Mouse (Mus musculus) intestine, embryonic 14.5 days (tissue): Measurements from ENCODE around the gene Cavin4. TPM values are rescaled to one million over a fixed set of nuclear protein-coding genes. Genes with fewer than 3 reads are reported as not detected.
A peak's percentile ranks its signal among the peaks of the same experiment; 100 is the strongest.

Source experiments
- ATAC-seq: fragments of 200-750 bp; cut with Nextera tagmentation; replicated peaks from 2 replicates; pipeline ENCODE4 v1.8.0; 2017; ENCODE audit warnings: low read depth, moderate number of reproducible peaks, moderate TSS enrichment, moderate library complexity; ENCODE audit not compliant: low FRiP score, low TSS enrichment
- DNase-seq: peaks from one replicate; pipeline ENCODE4 v3.0.0-alpha.2; 2018; ENCODE audit warnings: low spot score
- H3K27ac ChIP-seq: fragments of 300-500 bp; sonication (generic); 2 replicates; pipeline ENCODE4 v1.5.1; 2014; ENCODE audit warnings: low read depth, mild to moderate bottlenecking, control low read depth
- H3K27me3 ChIP-seq: fragments of 300-500 bp; sonication (generic); replicated peaks from 2 replicates; pipeline ENCODE4 v1.6.1; 2014; ENCODE audit warnings: low read length, control low read depth; ENCODE audit not compliant: control insufficient read depth, insufficient read depth
- H3K36me3 ChIP-seq: fragments of 300-500 bp; sonication (generic); 2 replicates; pipeline ENCODE4 v1.6.1; 2014; ENCODE audit warnings: low read length, control low read depth; ENCODE audit not compliant: control insufficient read depth, insufficient read depth
- H3K4me1 ChIP-seq: fragments of 300-500 bp; sonication (generic); replicated peaks from 2 replicates; pipeline ENCODE4 v1.6.1; 2014; ENCODE audit warnings: low read length, control low read depth, mixed read lengths; ENCODE audit not compliant: control insufficient read depth, insufficient read depth
- H3K4me2 ChIP-seq: fragments of 300-500 bp; sonication (generic); 2 replicates; pipeline ENCODE4 v1.6.1; 2014; ENCODE audit warnings: low read length
- H3K4me3 ChIP-seq: fragments of 300-500 bp; sonication (generic); 2 replicates; pipeline ENCODE4 v1.5.1; 2014; ENCODE audit warnings: low read depth, low read length, control low read depth, mixed read lengths
- H3K9ac ChIP-seq: fragments of 300-500 bp; sonication (generic); 2 replicates; pipeline ENCODE4 v1.6.1; 2014; ENCODE audit warnings: mild to moderate bottlenecking, low read length
- H3K9me3 ChIP-seq: fragments of 300-500 bp; sonication (generic); 2 replicates; pipeline ENCODE4 v1.6.1; 2016; ENCODE audit warnings: low read length, control low read depth; ENCODE audit not compliant: control insufficient read depth
- WGBS: fragments of 180-500 bp; shearing (Covaris S2); extraction: QIAGEN DNeasy Blood & Tissue Kit; methylation state at CpG from one replicate; pipeline ENCODE4 v1.1.7; 2014; 5-methylcytosine and 5-hydroxymethylcytosine counted together
- polyA plus RNA-seq: library from polyadenylated mRNA; unstranded; fragments of >200 nt; fragmentation: Nextera tagmentation; extraction: Ambion mirVana; gene quantifications from 2 replicates; pipeline ENCODE4 v1.2.1, GENCODE M21; 2014

Gene Cavin4
- polyA plus RNA-seq, 1 experiment from 2014 or later, result 0.89 TPM

DNA sequence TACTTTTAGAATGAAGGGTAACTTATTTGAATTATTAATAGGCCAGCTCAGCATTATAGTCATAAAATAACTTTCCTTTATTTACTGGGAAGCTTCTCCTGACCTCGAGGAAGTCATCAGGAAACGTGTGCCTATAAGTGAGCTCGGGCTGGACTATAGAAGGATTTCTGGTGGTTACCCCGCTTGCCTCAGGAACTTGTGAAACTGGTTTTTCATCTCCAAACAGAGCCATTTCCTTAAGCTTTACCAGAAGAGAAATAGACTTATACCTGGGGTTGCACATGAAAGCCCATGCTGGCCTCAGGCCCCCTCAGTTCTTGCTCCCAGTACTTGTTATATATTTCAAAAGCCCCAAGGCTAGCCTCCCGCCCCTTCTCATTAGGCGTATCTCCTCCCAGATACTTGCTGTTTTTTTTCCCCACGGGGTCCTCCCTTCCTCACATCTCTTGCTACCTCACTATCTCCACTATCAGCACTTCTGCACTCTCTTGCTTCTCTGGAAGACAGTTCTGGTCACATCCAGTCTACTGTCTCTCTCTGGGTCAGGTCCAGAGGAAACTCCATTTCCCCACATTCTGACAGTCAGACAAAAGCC is 21.4 kb downstream of the Cavin4 start:
- Histone ChIP-seq H3K27ac (no peak overlapping the region), H3K4me1 (peaks cover 4% of the 10 kb centered on the region; the same call in 1 of the 2 replicates), H3K4me2 (no peak overlapping the region), H3K27me3 (no peaks in the 10 kb centered on the region), H3K36me3 (no peaks in the 10 kb centered on the region), H3K9me3 (no peaks in the 10 kb centered on the region), H3K9ac (no peak overlapping the region), H3K4me3 (no peak overlapping the region)
- DNase-seq (no peak), ATAC-seq (no peak)
- WGBS, result 65% methylated on average over 7 of the region's 7 CpGs

DNA sequence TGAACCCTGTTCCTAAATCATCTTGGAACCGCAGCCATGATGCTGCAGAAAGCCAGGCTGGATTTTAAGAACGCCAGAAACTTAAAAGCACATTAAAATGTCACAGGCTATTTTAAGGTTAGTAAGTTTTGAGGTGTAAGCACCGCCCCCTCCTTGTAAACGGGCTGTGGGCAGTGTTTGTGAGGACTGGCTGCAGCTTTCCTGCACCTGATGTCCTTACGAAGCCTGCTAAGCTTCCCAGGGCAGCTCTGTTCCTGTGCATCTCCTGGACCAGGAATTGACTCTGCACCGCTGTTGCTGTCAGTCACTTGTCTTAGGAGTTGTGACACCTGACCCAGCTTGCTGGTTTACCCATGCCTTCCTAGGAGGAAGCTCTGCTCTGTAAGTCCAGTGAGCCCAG is 24.8 kb downstream of the Cavin4 start:
- no peaks in the 10 kb centered on the region for H3K27me3 ChIP-seq
- no peaks in the 10 kb centered on the region for H3K36me3 ChIP-seq
- no peaks in the 10 kb centered on the region for H3K4me1 ChIP-seq
- 73% methylated on average over 6 of the region's 6 CpGs for WGBS
- H3K4me3 ChIP-seq, result no peak overlapping the region
- no peaks in the 10 kb centered on the region for H3K9me3 ChIP-seq
- H3K27ac ChIP-seq, result no peak overlapping the region
- no peak overlapping the region for H3K4me2 ChIP-seq
- DNase-seq, result no peak
- H3K9ac ChIP-seq, result no peak overlapping the region
- ATAC-seq, result no peak

DNA sequence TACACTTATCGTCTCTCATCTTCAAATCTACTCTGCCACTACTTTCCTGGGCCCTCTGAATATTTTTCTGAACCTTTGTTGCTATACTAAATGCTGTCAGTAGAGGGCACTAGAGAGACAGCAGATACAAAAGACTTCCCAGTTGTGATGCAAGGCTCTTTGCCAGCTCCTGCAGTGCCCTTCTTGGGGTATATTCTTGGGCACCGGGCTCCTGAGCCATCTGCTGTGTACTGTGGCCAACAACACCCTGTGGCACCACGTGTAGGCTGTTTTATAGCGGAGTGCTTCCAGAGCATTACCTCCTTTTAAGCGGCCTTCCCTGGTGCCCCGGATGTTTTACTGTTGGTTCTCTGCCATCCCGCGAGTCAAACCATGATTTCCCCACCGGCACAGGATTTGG is 27.3 kb downstream of the Cavin4 start:
- H3K27ac ChIP-seq, result no peak overlapping the region
- ATAC-seq (no peak), DNase-seq (peak; percentile 61)
- no peak overlapping the region for H3K4me3 ChIP-seq
- H3K4me1 ChIP-seq, result no peaks in the 10 kb centered on the region
- H3K9me3 ChIP-seq, result no peaks in the 10 kb centered on the region
- H3K27me3 ChIP-seq, result no peaks in the 10 kb centered on the region
- H3K4me2 ChIP-seq, result no peak overlapping the region
- no peak overlapping the region for H3K9ac ChIP-seq
- 81% methylated on average over 9 of the region's 9 CpGs for WGBS
- no peaks in the 10 kb centered on the region for H3K36me3 ChIP-seq

DNA sequence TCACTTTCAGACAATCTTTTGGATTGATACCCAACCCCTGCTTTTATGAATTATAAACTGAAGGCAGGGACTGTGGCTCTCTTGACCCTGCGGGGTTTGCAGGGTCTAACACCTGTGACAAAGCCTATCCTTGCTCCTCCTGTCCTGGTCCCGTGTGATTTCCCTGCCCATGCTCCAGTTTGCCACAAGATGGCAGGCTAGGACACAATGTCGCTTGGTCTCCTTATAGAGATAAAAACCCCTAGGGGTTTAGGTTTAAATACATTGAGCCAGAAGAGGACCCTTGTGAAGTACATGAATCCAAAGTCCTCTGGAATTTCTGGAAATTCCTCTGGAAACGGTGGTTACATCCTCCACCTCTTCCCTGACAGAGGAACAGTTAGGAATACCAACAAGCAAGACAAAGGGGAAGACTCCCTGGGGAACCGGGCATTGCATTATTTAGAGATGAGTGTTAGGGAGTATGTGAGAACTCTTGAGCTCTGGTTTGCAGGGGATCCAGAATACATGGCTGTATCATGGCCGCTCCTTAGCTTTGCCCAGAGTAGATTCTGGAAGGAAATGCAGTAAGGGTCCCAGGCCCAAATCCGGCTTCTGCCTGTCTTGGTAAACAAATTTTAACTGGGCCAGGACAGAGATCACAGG is 28.6 kb downstream of the Cavin4 start:
- no peaks in the 10 kb centered on the region for H3K36me3 ChIP-seq
- H3K27ac ChIP-seq, result no peak overlapping the region
- H3K9ac ChIP-seq, result no peak overlapping the region
- peak; percentile 69 for DNase-seq
- no peaks in the 10 kb centered on the region for H3K9me3 ChIP-seq
- 41% methylated on average over 7 of the region's 7 CpGs for WGBS
- H3K4me1 ChIP-seq, result no peaks in the 10 kb centered on the region
- peak; percentile 48; the same call in 1 of the 2 replicates for ATAC-seq
- no peaks in the 10 kb centered on the region for H3K27me3 ChIP-seq
- H3K4me2 ChIP-seq, result no peak overlapping the region
- H3K4me3 ChIP-seq, result no peak overlapping the region

DNA sequence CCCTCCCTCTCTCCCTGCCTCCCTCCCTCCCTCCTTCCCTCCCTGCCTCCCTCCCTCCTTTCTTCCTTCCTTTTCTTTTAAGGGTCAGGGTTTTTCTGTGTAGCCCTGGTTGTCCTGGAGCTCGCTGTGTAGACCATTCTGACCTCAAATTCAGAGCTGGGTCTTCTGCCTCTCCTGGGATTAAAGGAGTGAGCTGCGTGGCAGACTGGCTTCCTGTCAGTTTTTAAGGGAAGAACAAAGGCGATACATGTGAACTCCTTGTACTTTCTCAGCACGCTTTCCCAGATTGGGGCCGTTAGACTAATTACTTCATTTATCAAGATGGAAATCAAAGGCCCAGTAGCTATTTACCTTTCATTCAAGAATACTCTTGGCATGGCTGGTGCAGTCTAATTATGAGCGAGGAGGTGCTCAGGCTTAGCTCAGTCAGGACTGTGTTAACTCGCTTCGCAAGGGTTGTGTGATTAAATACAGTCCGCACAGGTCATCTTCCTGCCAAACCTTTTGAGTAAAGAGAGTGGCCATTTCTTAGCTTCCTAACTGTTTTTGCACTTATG is 29.5 kb downstream of the Cavin4 start:
- H3K4me3 ChIP-seq, result no peak overlapping the region
- WGBS, result 62% methylated on average over 9 of the region's 9 CpGs

DNA sequence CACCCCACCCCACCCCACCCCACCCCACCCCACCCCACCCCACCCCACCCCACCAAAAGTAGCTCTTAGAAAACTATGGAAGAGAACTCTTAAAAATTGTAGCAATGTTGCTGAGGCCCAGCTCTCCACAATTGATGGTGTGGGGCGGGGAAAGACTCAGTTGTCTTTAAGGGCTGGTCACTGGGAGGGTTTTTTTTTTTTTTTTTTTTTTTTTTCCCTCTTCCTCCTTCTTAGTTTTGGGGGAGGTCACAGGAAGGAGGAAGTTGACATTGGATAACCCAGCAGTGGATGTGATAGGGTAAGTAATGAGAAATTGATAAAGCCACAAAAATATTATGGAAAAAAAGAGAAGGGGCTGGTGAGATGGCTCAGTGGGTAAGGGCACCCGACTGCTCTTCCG is 33.4 kb downstream of the Cavin4 start:
- Histone ChIP-seq H3K9ac (no peak overlapping the region), H3K27me3 (no peaks in the 10 kb centered on the region), H3K9me3 (no peaks in the 10 kb centered on the region), H3K27ac (no peak overlapping the region), H3K4me2 (no peak overlapping the region), H3K4me3 (no peak overlapping the region), H3K4me1 (no peaks in the 10 kb centered on the region), H3K36me3 (no peaks in the 10 kb centered on the region)
- WGBS, result 89% methylated on average over 3 of the region's 3 CpGs
- ATAC-seq (no peak), DNase-seq (no peak)

More for the DNA sequence above, 29.5 kb downstream of the Cavin4 start:
- Histone ChIP-seq H3K36me3 (no peaks in the 10 kb centered on the region), H3K9ac (no peak overlapping the region), H3K27me3 (no peaks in the 10 kb centered on the region), H3K9me3 (no peaks in the 10 kb centered on the region), H3K4me2 (no peak overlapping the region), H3K4me1 (no peaks in the 10 kb centered on the region), H3K27ac (no peak overlapping the region)
- ATAC-seq (no peak), DNase-seq (no peak)

DNA sequence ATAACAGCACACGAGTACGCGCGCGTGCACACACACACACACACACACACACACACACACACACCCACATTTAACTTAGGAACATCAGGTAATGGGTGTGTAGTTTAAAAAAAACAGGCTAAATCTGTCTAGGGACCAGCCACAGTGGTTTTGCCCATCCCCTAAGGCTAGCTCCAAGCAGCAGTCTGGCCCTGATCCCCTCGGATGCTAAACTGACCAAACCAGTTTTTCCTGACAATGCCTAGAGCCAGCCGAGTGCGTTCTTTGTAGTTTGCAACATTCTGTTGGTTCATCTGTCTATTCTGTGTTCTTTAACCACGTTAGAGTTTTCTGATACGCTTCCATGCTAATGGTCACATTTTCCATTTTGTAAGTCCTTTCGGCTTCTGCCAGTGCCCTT is 34.0 kb downstream of the Cavin4 start:
- no peak overlapping the region for H3K4me2 ChIP-seq
- DNase-seq (peak; percentile 52), ATAC-seq (no peak)
- H3K4me3 ChIP-seq, result no peak overlapping the region
- H3K36me3 ChIP-seq, result no peaks in the 10 kb centered on the region
- no peaks in the 10 kb centered on the region for H3K9me3 ChIP-seq
- H3K27ac ChIP-seq, result no peak overlapping the region
- H3K9ac ChIP-seq, result no peak overlapping the region
- WGBS, result 54% methylated on average over 11 of the region's 11 CpGs
- no peaks in the 10 kb centered on the region for H3K4me1 ChIP-seq
- H3K27me3 ChIP-seq, result no peaks in the 10 kb centered on the region

DNA sequence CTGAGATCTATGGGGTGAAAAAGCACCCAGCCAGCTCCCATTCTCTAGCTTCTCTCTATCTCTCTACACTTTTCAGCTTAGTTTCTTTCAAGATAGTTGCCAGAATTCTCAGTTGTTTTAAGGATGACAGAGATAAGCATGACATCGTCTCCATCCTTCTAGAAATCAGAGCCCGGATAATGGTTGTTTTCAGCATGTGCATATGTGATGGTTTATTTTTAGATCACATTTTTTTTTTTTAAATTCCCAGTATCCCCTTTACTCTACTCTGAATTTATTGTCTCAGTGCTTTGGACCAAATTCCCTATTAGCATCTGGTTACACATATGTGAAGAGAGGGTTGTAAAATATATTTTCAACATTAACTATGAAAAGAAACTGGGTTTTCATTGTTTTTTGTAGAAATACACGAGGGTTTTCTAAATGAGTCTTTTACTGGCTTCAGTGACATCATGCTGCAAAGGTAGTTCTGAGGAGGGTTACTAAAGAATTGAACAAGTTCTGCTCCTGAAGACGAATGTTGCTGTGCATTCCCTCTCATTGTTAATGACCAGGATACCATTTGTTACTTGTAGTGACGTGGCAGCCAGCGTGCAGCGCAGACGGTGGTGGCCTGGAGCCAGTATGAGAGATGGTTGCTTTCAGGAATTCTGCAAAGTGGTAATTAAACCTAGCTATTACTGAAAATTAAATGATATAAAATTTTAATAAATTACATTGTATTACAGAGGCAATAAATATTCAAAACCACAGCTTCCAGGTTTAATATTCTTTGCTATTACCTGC is 52.7 kb downstream of the Cavin4 start:
- Histone ChIP-seq H3K4me1 (no peaks in the 10 kb centered on the region), H3K9me3 (no peaks in the 10 kb centered on the region), H3K9ac (no peak overlapping the region), H3K27me3 (no peaks in the 10 kb centered on the region), H3K4me3 (no peak overlapping the region), H3K27ac (no peak overlapping the region), H3K4me2 (no peak overlapping the region), H3K36me3 (no peaks in the 10 kb centered on the region)
- WGBS, result 61% methylated on average over 8 of the region's 8 CpGs
- DNase-seq, result no peak
- ATAC-seq, result no peak
